Mouse (Mus musculus) left cerebral cortex, postnatal 10 days (tissue): ENCODE results near the gene Igsf8. TPM values are rescaled to one million over a fixed set of nuclear protein-coding genes. Genes with fewer than 3 reads are reported as not detected.
A peak's percentile ranks its signal among the peaks of the same experiment; 100 is the strongest.

Experiments
- DNase-seq, 2 experiments: peaks; one replicate each; pipeline ENCODE4 v3.0.0; 2021 to 2022; ENCODE audit warnings: low spot score in 2 of 2, mixed read lengths in 1 of 2; ENCODE audit errors: extremely low spot score in 1 of 2
- intact Hi-C: fragments of 180-260 bp; cut with DNase I; formaldehyde crosslinking; loops from one replicate; pipeline ENCODE4 v1.15.1; 2025
- total RNA-seq, 2 experiments: library from RNA; stranded (reverse); gene quantifications; 2 replicates each; pipeline ENCODE4 v1.2.3; 2021

Gene Igsf8
- total RNA-seq, 2 experiments from 2014 or later = 216 to 226 TPM

DNA sequence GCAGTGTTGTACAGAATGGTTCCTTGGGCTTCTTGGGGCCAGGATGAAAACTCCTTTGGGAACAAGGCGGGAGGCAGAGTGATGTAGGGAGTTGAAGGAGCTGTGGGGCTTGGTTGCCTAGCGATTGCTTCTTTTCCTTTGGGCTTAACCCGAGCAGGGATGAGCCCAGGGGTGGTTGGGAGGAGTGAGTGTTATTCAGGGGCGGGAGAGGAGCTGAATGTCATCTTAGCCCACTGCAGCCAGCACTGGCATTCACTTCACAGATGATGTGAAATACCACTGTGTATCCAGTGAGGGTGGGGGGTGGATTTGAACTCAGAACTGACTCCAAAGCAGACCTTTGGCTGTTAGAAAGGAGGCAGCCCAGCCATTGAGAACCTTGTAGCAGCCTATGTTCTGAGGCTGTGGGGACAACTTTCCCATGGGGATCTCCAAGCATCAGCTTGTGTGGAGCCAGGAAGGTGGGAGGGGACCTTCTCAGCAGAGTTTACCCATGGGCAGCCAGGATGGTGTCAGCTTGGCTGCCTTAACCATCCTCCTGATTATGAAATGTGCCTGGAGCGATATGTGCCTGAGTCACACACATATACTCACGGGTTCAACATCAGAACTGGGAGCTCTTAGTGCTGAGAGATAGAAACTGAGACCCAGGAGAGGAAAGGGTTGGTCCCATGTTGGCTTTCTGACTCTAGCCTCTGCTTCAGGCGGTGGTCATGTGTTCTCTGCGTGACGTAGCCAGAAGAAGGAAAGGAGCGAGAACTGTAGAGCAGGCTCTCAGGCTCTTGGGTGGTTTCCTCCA, 52.4 kb downstream of the Igsf8 start:
- peak; percentile 19 to 47 for DNase-seq
- intact Hi-C loops = loop anchor here (5.0 kb wide), 2 partner anchors 152 to 267 kb away; no protein-coding TSS in a partner anchor

GRCm38 (mm10) chr1:172314911-172315310, 53.5 kb downstream of the Igsf8 start:
- intact Hi-C loops = loop anchor here (5.0 kb wide), 2 partner anchors 153 to 268 kb away; no protein-coding TSS in a partner anchor
- peak; percentile 9 to 44 for DNase-seq

- peak in 1 of 2 experiments; percentile 38 for DNase-seq
- intact Hi-C loops = no loop called here
Observed at GRCm38 (mm10) chr1:172317431-172317830, 56.0 kb downstream of the Igsf8 start.

- intact Hi-C loops = no loop called here
- DNase-seq = peak in 1 of 2 experiments; percentile 45
Observed at GRCm38 (mm10) chr1:172317946-172318345, 56.5 kb downstream of the Igsf8 start.

DNA sequence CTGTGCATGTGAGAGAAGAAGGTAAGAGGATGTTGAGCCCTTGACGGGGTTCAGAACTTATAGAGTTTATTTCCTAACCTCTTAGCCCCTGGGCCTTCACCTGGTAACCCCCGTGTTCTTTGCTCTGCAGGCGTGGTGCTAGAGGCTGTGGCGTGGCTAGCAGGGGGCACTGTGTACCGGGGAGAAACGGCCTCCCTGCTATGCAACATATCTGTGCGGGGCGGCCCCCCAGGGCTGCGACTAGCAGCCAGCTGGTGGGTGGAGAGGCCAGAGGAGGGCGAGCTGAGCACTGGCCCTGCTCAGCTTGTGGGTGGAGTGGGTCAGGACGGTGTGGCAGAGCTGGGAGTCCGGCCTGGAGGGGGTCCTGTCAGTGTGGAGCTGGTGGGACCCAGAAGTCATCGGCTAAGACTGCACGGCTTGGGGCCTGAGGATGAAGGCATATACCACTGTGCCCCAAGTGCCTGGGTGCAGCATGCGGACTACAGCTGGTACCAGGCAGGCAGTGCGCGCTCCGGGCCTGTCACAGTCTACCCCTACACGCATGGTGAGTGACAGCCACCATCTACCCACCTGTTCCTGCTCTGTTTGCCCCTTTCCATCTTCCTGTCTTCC, 57.1 kb downstream of the Igsf8 start:
- peak in 1 of 2 experiments; percentile 44 for DNase-seq
- intact Hi-C loops = no loop called here

DNA sequence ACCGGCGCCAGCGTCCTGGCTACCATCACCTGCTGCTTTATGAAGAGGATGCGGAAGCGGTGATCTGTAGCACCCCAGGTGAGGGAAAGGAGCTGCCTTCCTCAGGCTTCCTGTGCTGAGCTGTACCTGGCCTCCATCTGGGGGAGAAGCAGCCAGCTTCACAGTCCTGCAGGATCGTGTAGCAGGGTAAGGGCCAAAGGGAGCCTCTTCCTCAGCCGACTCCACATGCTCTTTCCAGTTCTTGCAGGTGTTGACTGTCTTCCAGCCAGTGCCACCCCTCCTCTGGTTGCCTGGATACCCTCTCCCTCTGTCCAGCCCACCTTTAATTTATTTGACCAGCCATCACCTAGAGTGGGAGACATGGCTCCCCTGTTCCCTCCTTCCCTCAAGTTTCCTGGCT, 57.9 kb downstream of the Igsf8 start:
- intact Hi-C loops = no loop called here
- no peak for DNase-seq

DNA sequence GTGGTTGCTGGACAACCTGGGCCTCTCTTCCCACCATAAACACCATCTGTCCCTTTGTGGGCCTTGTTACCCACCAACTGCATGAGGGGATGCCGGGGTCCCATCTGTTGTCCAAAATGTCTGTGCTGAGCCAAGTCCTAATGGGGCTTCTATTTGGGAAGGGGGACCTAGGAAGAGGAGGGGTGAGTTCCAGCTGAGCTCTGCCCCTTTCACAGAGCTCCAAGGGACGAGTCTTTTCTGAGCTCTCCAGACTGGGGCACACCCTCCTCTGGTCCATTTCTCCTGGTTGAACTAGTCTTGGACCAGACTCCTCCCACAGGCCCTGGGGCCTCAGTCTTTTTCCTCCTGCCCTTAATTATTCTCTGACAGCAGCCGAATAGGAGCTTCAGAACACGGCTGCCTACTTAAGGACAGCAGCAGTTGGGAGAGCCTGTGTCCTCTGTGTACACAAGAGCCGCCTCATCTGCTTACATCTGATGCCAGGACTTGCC, 58.5 kb downstream of the Igsf8 start:
- peak in 1 of 2 experiments; percentile 29 for DNase-seq
- intact Hi-C loops = no loop called here

- peak in 1 of 2 experiments; percentile 43 for DNase-seq
- intact Hi-C loops = no loop called here
Observed at GRCm38 (mm10) chr1:172322725-172323124, 61.3 kb downstream of the Igsf8 start.

GRCm38 (mm10) chr1:172323298-172323697, 61.9 kb downstream of the Igsf8 start:
- DNase-seq = no peak
- intact Hi-C loops = no loop called here

GRCm38 (mm10) chr1:172323801-172324359, 62.4 kb downstream of the Igsf8 start:
- peak; percentile 56 to 67 for DNase-seq
- intact Hi-C loops = no loop called here

- intact Hi-C loops = loop anchor here (5.0 kb wide), 1 partner anchor 38 kb away; no protein-coding TSS in a partner anchor
- peak; percentile 73 to 82 for DNase-seq
Observed at GRCm38 (mm10) chr1:172324725-172325124, 63.3 kb downstream of the Igsf8 start.

DNA sequence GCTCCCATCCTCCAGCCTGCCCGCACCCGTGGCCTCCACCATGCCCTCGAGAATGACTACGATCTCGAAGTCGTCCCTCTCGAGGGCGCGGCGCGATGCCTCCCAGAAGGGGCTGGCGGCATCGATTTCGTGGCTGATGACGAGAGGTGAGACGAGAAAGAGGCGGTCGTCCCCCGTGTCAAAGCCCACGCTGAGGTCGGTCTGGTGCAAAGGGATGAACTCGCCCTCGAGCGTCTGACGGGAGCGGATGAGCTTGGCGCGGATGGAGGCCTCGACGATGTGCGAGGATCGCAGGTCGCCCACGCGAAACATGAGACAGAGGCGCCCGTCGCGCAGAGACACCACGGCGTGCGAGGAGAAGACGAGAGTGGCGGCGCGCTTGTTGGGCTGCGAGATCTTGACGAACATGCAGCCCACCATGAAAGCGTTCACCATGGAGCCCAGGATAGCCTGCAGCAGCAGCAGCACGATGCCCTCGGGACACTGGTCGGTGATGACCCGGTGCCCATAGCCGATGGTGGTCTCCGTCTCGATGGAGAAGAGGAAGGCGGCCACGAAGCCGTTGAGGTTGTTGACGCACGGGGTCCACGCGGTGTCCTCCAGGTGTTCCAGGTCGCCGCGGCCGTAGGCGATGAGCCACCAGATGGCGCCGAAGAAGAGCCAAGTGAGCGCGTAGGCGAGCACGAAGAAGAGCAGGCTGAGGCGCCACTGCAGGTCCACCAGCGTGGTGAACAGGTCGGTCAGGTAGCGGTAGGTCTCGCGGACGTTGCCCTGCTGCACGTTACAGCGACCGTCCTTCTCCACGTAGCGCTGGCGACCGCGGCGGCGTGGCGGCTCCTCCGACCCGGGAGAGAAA, 64.5 kb downstream of the Igsf8 start:
- peak; percentile 56 to 82 for DNase-seq
- intact Hi-C loops = loop anchor here (5.0 kb wide), 1 partner anchor 36 kb away; no protein-coding TSS in a partner anchor

- DNase-seq = no peak
- intact Hi-C loops = loop anchor here (5.0 kb wide), 1 partner anchor 36 kb away; no protein-coding TSS in a partner anchor
Observed at GRCm38 (mm10) chr1:172326684-172327083, 65.2 kb downstream of the Igsf8 start.

DNA sequence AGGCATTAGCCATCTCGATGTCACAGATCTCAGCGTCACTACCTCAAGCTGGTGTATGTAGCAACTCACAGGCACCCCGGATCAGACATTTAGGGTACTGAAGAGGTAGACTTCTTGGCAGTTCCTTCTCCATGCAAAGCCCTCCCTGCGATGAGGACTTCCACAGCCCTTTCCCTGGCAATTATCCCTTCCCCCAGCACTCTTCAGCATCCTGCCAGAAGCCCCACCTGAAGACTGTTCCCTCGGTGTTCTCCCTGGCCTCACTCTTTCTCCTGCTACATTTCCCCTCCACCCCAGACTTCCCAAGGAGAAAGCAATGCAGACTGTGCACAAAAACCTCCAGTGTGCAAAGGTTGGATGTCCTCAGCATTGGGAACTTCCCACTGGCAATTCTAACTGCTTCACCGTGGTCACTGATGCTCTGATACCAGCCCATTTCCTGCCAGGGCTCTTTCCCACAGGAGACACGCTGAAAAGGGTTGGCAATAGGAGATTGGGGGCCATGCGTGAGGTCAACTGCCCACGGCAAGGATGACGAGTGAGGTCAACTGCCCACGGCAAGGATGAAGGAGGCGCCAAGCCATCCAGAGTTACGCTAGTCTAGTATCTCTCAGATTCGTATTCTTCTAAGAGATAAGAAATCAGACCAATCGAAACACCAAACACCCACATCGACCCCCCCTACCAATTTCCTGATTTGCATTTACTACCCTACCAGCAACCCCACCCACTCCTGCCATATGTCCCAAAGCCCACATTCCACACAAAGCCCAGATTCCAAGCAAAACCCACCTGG, 66.0 kb downstream of the Igsf8 start:
- intact Hi-C loops = loop anchor here (5.0 kb wide), 1 partner anchor 35 kb away; no protein-coding TSS in a partner anchor
- peak in 1 of 2 experiments; percentile 16 for DNase-seq

- no peak for DNase-seq
- intact Hi-C loops = loop anchor here (5.0 kb wide), 1 partner anchor 34 kb away; no protein-coding TSS in a partner anchor
Observed at GRCm38 (mm10) chr1:172328041-172328440, 66.6 kb downstream of the Igsf8 start.

DNA sequence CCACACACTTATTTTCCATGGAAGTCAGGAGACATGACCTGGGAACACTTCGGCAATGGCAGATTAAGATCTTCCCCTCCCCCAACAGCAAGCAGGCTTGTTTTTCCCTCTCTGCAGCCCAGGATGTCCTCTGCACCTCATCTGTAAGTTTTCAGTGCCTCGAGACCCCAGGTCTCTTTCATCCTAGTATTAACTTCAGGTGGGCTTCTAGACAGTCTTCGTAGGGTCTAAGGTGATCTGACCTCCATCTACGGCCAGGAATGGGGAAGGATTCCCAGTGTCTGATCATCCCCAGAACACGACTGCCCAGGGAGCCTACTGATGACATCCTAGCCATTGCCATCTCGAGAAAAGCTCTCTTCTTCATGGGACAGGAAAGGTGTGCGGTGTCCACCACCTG, 67.0 kb downstream of the Igsf8 start:
- DNase-seq = no peak
- intact Hi-C loops = loop anchor here (5.0 kb wide), 1 partner anchor 34 kb away; no protein-coding TSS in a partner anchor

GRCm38 (mm10) chr1:172329131-172329530, 67.7 kb downstream of the Igsf8 start, which contains the start of gene Kcnj9:
Gene Kcnj9, minus strand, starts transcription at chr1:172329318.
- DNase-seq = peak; percentile 72 to 88
- intact Hi-C loops = loop anchor here (5.0 kb wide), 1 partner anchor 33 kb away; no protein-coding TSS in a partner anchor
